8 mouse cellular contexts compared by ENCODE assay signal in the genomic region with DNA sequence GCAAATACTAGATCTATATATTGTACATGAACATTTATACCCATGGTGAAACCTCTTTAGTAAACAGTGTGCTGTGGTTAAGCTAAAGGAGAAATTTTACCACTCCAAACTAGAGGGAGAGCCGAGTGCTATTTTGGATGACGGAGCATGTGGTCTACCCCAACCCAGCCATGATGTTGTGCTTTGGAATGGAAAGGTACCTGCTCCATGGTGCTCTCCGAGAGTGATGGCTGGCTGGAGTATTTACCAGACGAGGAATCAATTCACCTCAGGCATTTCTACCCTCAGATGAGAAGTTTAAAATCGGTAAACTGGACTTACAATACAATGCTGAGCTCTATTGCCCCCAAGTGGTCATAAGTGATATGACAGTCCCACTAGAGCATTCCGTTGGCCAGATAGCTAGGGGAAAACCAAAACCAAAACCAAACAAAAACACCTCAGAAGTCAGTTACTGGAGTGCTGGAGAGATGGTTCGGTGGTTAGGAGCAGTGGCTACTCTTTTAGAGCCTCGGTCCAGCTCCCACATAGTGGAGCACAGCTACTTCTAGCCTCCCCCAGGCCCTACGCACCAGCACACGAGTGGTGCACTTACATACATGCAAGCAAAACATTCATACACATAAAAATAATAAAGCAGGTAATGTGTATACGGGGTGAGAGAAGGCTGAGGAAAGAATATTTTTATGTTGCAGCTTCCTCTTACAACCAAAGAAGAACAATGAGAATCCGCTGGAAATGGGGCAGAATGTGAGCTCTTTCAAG.
DNase-seq lines count a peak whose midpoint lies in the region; ATAC-seq lines count a peak whose summit lies in the region.

No protein-coding gene starts in this region.

- no peaks in the 10 kb centered on the region for H3K9me3 ChIP-seq in kidney, embryonic 15.5 days (replicated peaks)
- H3K9me3 ChIP-seq in hindbrain, embryonic 11.5 days (ENCODE audit: control insufficient read depth, low read length): no peaks in the 10 kb centered on the region
- H3K9me3 ChIP-seq in midbrain, embryonic 14.5 days (ENCODE audit: control insufficient read depth, low read length): no peaks in the 10 kb centered on the region

- no peak for ATAC-seq in kidney, embryonic 15.5 days (replicated peaks; ENCODE audit: low FRiP score)
- ATAC-seq in hindbrain, embryonic 11.5 days (ENCODE audit: low FRiP score): no peak
- no peak for ATAC-seq in midbrain, embryonic 14.5 days (ENCODE audit: low FRiP score, low TSS enrichment)

- no peaks in the 10 kb centered on the region for H3K27me3 ChIP-seq in kidney, embryonic 15.5 days
- H3K27me3 ChIP-seq in hindbrain, embryonic 11.5 days (ENCODE audit: control insufficient read depth, insufficient read depth, low read length): no peaks in the 10 kb centered on the region
- H3K27me3 ChIP-seq in midbrain, embryonic 14.5 days (ENCODE audit: control insufficient read depth, insufficient read depth, low read length): no peaks in the 10 kb centered on the region
- no peaks in the 10 kb centered on the region for H3K27me3 ChIP-seq in splenic B cell, adult 2 months (ENCODE audit: control insufficient read depth, insufficient read depth, low read length, poor library complexity, severe bottlenecking)

- WGBS in kidney, embryonic 15.5 days: 53% methylated on average over 12 of the region's 12 CpGs
- 59% methylated on average over 12 of the region's 12 CpGs for WGBS in hindbrain, embryonic 11.5 days
- WGBS in midbrain, embryonic 14.5 days: 58% methylated on average over 12 of the region's 12 CpGs

- H3K4me2 ChIP-seq in kidney, embryonic 15.5 days: no peak overlapping the region
- H3K4me2 ChIP-seq in hindbrain, embryonic 11.5 days (replicated peaks; ENCODE audit: low read depth, low read length): no peak overlapping the region
- no peak overlapping the region for H3K4me2 ChIP-seq in midbrain, embryonic 14.5 days (ENCODE audit: low read length)

- 0 out of 2 replicates have a peak, but pooled peaks cover 4% of the 10 kb centered on the region for H3K4me1 ChIP-seq in kidney, embryonic 15.5 days
- no peaks in the 10 kb centered on the region for H3K4me1 ChIP-seq in hindbrain, embryonic 11.5 days (replicated peaks; ENCODE audit: control insufficient read depth, insufficient read depth, low read length)
- 0 out of 2 replicates have a peak, but pooled peaks cover 3% of the 10 kb centered on the region for H3K4me1 ChIP-seq in midbrain, embryonic 14.5 days (ENCODE audit: control insufficient read depth, insufficient read depth, low read length)

- H3K9ac ChIP-seq in kidney, embryonic 15.5 days: no peak overlapping the region
- no peak overlapping the region for H3K9ac ChIP-seq in hindbrain, embryonic 11.5 days (ENCODE audit: low read depth, low read length)
- H3K9ac ChIP-seq in midbrain, embryonic 14.5 days (replicated peaks; ENCODE audit: low read length): no peak overlapping the region

- peak; percentile 46 for DNase-seq in kidney, adult 18-20 months
- peak; percentile 35 for DNase-seq in T-cell, adult 2 months (ENCODE audit: low spot score)
- DNase-seq in cerebellum, postnatal 36 days: peak; percentile 18 to 63
- DNase-seq in hindbrain, embryonic 11.5 days (ENCODE audit: low spot score): peak; percentile 75
- DNase-seq in layer of hippocampus, postnatal 36 days: peak; percentile 23 to 58
- peak; percentile 87 for DNase-seq in midbrain, embryonic 14.5 days
- peak; percentile 77 for DNase-seq in splenic B cell, adult 2 months (ENCODE audit: low read depth, low spot score)

- peaks cover 6% of the 10 kb centered on the region; the same call in 1 of the 2 replicates for H3K36me3 ChIP-seq in kidney, embryonic 15.5 days
- H3K36me3 ChIP-seq in hindbrain, embryonic 11.5 days (ENCODE audit: control insufficient read depth, insufficient read depth, low read length): no peaks in the 10 kb centered on the region
- peaks cover 4% of the 10 kb centered on the region; the same call in 1 of the 2 replicates for H3K36me3 ChIP-seq in midbrain, embryonic 14.5 days (ENCODE audit: control insufficient read depth, insufficient read depth, low read length)
- H3K36me3 ChIP-seq in splenic B cell, adult 2 months (ENCODE audit: control insufficient read depth, insufficient read depth, low read length, poor library complexity, severe bottlenecking): no peaks in the 10 kb centered on the region; the same call in 1 of the 2 replicates

- H3K27ac ChIP-seq in kidney, embryonic 15.5 days: no peak overlapping the region
- no peak overlapping the region for H3K27ac ChIP-seq in hindbrain, embryonic 11.5 days (ENCODE audit: low read depth, low read length)
- no peak overlapping the region for H3K27ac ChIP-seq in midbrain, embryonic 14.5 days (replicated peaks; ENCODE audit: low read depth, low read length)

- no peak overlapping the region for H3K4me3 ChIP-seq in kidney, embryonic 15.5 days (replicated peaks)
- no peak overlapping the region for H3K4me3 ChIP-seq in hindbrain, embryonic 11.5 days (ENCODE audit: low read depth, low read length)
- no peak overlapping the region for H3K4me3 ChIP-seq in midbrain, embryonic 14.5 days (replicated peaks; ENCODE audit: low read depth, low read length)

Comparison
In these comparisons a context has a peak if more than half of its experiments do, and no peak if none do; other contexts are left out.
1. DNase-seq: peak in every context shown above with its lines; median percentile 87 in midbrain, embryonic 14.5 days; 77 in splenic B cell, adult 2 months; 75 in hindbrain, embryonic 11.5 days; 46 in kidney, adult 18-20 months; 40 in cerebellum, postnatal 36 days; 40 in layer of hippocampus, postnatal 36 days; 35 in T-cell, adult 2 months.